Comparison of ENCODE assay signal across 26 mouse cellular contexts in the genomic region with DNA sequence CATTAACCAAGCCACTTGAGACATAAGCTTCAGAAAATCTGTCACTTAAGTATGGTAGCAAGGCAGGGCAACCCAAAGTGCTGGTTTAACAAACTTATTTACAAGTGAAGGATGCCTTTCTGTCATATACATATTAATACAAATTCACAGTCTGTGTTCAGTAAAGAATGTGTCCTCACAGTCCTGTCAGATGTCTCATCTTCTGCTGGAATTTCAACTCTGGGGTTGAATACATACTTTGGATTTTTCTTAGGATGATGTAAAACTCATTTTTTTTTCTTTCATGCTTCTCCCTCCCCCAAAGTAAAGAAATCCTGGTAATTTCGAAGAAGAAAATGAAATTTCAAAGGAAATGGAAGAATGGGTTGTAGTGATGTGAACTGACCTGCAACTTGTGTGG. TPM values are rescaled to one million over a fixed set of nuclear protein-coding genes. Genes with fewer than 3 reads are reported as not detected.
"Had no signal": no experiment of that assay in that cellular context is flagged by ENCODE, and none has a peak within 500 bp of the region (broad histone marks: within the 10 kb centered on the region; RNA-seq: fewer than 3 reads in every experiment).

No protein-coding gene starts in this region.

- DNase-seq: cerebellum, adult 9-11 months; cerebellum, postnatal 10 days; cerebellum, postnatal 14 days; cerebellum, postnatal 25 days; cerebellum, postnatal 36 days; embryo, embryonic 11 days; forebrain, postnatal 0 days; gastrocnemius, adult 2 months; gastrocnemius, postnatal 10 days; gastrocnemius, postnatal 14 days; gastrocnemius, postnatal 25 days; gastrocnemius, postnatal 36 days; heart, adult 11 months; heart, adult 18-20 months; heart, adult 2 months had no signal

- H3K4me1 ChIP-seq: embryonic facial prominence, embryonic 12.5 days; forebrain, embryonic 13.5 days; forebrain, embryonic 15.5 days; heart, embryonic 10.5 days had no signal

- H3K27ac ChIP-seq: embryonic facial prominence, embryonic 10.5 days; embryonic facial prominence, embryonic 12.5 days; embryonic facial prominence, embryonic 13.5 days; embryonic facial prominence, embryonic 15.5 days; forebrain, embryonic 10.5 days; forebrain, embryonic 12.5 days; forebrain, embryonic 13.5 days; forebrain, embryonic 15.5 days; gastrocnemius, adult 2 months; heart, adult 2 months; heart, embryonic 10.5 days had no signal

- H3K4me3 ChIP-seq: embryonic facial prominence, embryonic 10.5 days; embryonic facial prominence, embryonic 12.5 days; embryonic facial prominence, embryonic 13.5 days; embryonic facial prominence, embryonic 15.5 days; erythroblast, embryonic 14.5 days; forebrain, embryonic 10.5 days; forebrain, embryonic 12.5 days; forebrain, embryonic 13.5 days; forebrain, embryonic 15.5 days; gastrocnemius, adult 2 months; heart, adult 2 months; heart, embryonic 10.5 days had no signal

RNA-seq across cellular contexts. Expression of a gene that starts 34.8 kb away (rescaled TPM):
- total RNA-seq: granulocyte monocyte progenitor cell, adult 5-6 weeks had no signal
- polyA plus RNA-seq: erythroblast, embryonic 14.5 days had no signal
